Mouse (Mus musculus) heart, adult 2 months (tissue): Measurements from ENCODE around the gene Gimap7. TPM values are rescaled to one million over a fixed set of nuclear protein-coding genes. Genes with fewer than 3 reads are reported as not detected.

Source experiments
- DNase-seq, 2 experiments: peaks; one replicate each; pipeline ENCODE4 v3.0.0; 2021
- H3K27ac ChIP-seq: fragments of 200-600 bp; 2 replicates; pipeline ENCODE4 v1.8.1; 2022
- H3K27me3 ChIP-seq: fragments of 200-500 bp; 2 replicates; pipeline ENCODE4 v1.6.1; 2012; ENCODE audit warnings: mild to moderate bottlenecking, low read length, inconsistent platforms, mixed read lengths; ENCODE audit not compliant: control insufficient read depth, insufficient read depth
- H3K36me3 ChIP-seq: fragments of 200-500 bp; 2 replicates; pipeline ENCODE4 v1.6.1; 2012; ENCODE audit warnings: low read length, inconsistent platforms; ENCODE audit not compliant: control insufficient read depth, insufficient read depth
- H3K4me1 ChIP-seq: fragments of 200-500 bp; 2 replicates; pipeline ENCODE4 v1.6.1; 2011; ENCODE audit warnings: low read length; ENCODE audit not compliant: control insufficient read depth, insufficient read depth
- H3K4me3 ChIP-seq: fragments of 200-600 bp; 2 replicates; pipeline ENCODE4 v1.8.1; 2022
- H3K79me2 ChIP-seq: fragments of 200-500 bp; replicated peaks from 2 replicates; pipeline ENCODE4 v1.6.1; 2012; ENCODE audit warnings: mild to moderate bottlenecking, inconsistent platforms, low read length, moderate library complexity, mixed read lengths; ENCODE audit not compliant: control insufficient read depth, insufficient read depth
- H3K9ac ChIP-seq: fragments of 200-500 bp; 2 replicates; pipeline ENCODE4 v1.6.1; 2012; ENCODE audit warnings: low read depth, mild to moderate bottlenecking, control low read depth, inconsistent platforms, low read length, mixed read lengths
- CTCF ChIP-seq: fragments of 200-600 bp; IDR thresholded peaks from 2 replicates; pipeline ENCODE4 v1.8.1; 2022; ENCODE audit warnings: antibody characterized with exemption, mild to moderate bottlenecking, moderate library complexity
- EP300 ChIP-seq: fragments of 200-500 bp; IDR thresholded peaks from 2 replicates; pipeline ENCODE4 v1.6.1; 2011; ENCODE audit warnings: low read depth, low read length, control low read depth; ENCODE audit not compliant: insufficient read depth
- POLR2A ChIP-seq: fragments of 200-500 bp; IDR thresholded peaks from 2 replicates; pipeline ENCODE4 v1.6.1; 2011; ENCODE audit warnings: mild to moderate bottlenecking, low read depth, low read length, control low read depth; ENCODE audit not compliant: insufficient read depth
- WGBS: fragments of 180-500 bp; shearing (Covaris S2); methylation state at CpG from one replicate; pipeline ENCODE4 v1.1.7; 2018; 5-methylcytosine and 5-hydroxymethylcytosine counted together
- intact Hi-C: fragments of 180-260 bp; cut with DNase I; formaldehyde crosslinking; loops from one replicate; pipeline ENCODE4 v1.15.1; 2025
- polyA plus RNA-seq: library from polyadenylated mRNA; depleted of rRNA; stranded (reverse); fragments of >200 nt; gene quantifications from 2 replicates; pipeline ENCODE4 v1.2.3, GENCODE M21; 2012
- total RNA-seq, 2 experiments: library from RNA; stranded (reverse); gene quantifications; 2 replicates each; pipeline ENCODE4 v1.2.3; 2021

Gimap7 gene
- total and polyA plus RNA-seq, 3 experiments = 0.29 to 0.77 TPM; not detected in 1

GRCm38 (mm10) chr6:48685694-48686665 lies 32.4 kb upstream of the Gimap7 start:
- TF ChIP-seq POLR2A (peak; percentile 27; the same call in 1 of the 2 replicates), EP300 (no peak), CTCF (no peak)
- Histone ChIP-seq H3K4me1 (peaks cover 11% of the 10 kb centered on the region), H3K36me3 (peaks cover 21% of the 10 kb centered on the region), H3K4me3 (peak overlapping the region; percentile 39), H3K27ac (peak overlapping the region; percentile 93), H3K9ac (peak overlapping the region; percentile 72), H3K27me3 (no peaks in the 10 kb centered on the region), H3K79me2 (no peaks in the 10 kb centered on the region)
- intact Hi-C loops = loop anchor here (2.0 kb wide), 1 partner anchor 15 kb away; no protein-coding TSS in a partner anchor
- 43% methylated on average over 7 of the region's 7 CpGs for WGBS
- no peak for DNase-seq

DNA sequence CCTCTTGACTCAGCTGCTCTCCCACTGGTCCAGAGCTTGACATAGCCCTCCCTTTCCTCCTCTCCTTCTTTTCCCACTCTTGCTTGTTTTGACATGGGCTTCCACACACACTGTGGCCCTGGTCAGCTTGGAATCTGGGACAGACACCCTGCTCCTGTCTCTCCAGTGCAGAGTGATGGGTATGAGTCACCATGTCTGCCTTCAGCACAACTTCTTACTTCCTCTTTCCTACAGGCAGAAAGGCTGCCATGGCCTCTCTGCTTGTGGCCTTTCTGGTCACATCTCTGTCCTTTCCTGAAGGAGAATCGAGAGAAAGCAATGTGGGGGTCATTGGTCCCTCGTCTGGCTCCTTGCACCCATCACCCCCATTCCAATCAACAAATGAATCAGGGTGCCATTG lies 31.3 kb upstream of the Gimap7 start:
- no peak overlapping the region for H3K9ac ChIP-seq
- H3K4me1 ChIP-seq = peaks cover 9% of the 10 kb centered on the region
- no peak for DNase-seq
- no peaks in the 10 kb centered on the region for H3K27me3 ChIP-seq
- WGBS = 45% methylated on average over 2 of the region's 2 CpGs
- no peak overlapping the region; the same call in 1 of the 2 replicates for H3K4me3 ChIP-seq
- peak overlapping the region; percentile 93 for H3K27ac ChIP-seq
- intact Hi-C loops = no loop called here
- H3K36me3 ChIP-seq = peaks cover 22% of the 10 kb centered on the region
- TF ChIP-seq CTCF (no peak), EP300 (no peak), POLR2A (no peak)
- H3K79me2 ChIP-seq = no peaks in the 10 kb centered on the region

DNA sequence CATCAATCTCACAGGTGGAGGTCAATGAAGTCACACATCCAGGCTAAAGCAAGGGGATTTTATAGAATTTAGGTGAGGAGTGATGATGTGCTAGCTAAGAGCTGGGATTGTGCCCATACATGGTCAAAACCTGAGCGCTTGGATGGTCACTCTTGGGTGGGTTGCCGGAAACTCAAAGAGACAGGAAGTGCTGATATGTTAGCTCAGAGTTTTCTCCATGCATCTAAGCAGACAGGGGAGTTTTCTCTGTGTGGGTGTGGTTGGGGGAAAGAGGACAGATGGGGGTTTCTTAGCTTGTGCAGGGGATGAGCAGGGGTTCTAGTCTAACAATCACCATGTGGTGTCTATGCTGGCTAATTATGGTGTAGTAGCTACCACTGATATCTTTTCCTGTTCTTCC lies 29.1 kb upstream of the Gimap7 start:
- WGBS = 37% methylated on average over 2 of the region's 2 CpGs
- peak overlapping the region; percentile 28; the same call in 1 of the 2 replicates for H3K27ac ChIP-seq
- DNase-seq = no peak
- H3K36me3 ChIP-seq = peaks cover 22% of the 10 kb centered on the region
- no peak overlapping the region for H3K4me3 ChIP-seq
- H3K9ac ChIP-seq = no peak overlapping the region
- intact Hi-C loops = no loop called here
- peaks cover 8% of the 10 kb centered on the region for H3K4me1 ChIP-seq
- H3K27me3 ChIP-seq = no peaks in the 10 kb centered on the region
- no peak for TF ChIP-seq EP300
- TF ChIP-seq POLR2A = no peak
- TF ChIP-seq CTCF = no peak
- H3K79me2 ChIP-seq = no peaks in the 10 kb centered on the region

DNA sequence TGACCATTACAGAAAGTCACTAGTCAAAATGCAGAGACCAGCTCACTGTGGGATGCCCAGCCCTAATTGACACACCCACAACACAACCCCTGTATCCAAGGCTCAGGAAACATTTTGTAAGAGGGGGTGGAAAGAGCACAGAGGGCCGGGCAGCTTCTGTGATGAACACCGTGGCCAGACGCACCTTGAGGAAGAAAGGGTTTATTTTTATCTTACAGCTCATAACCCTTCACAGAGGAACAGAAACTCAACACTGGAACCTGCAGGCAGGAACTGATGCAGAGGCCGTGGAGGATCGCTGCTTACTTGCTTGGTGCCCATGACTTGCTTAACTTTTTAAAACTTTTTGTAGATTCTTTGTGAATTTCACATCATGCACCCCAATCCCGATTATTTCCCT lies 25.5 kb upstream of the Gimap7 start:
- H3K9ac ChIP-seq = no peak overlapping the region
- DNase-seq = no peak
- 59% methylated on average over 6 of the region's 6 CpGs for WGBS
- no peaks in the 10 kb centered on the region for H3K27me3 ChIP-seq
- peaks cover 7% of the 10 kb centered on the region for H3K4me1 ChIP-seq
- H3K4me3 ChIP-seq = no peak overlapping the region
- H3K36me3 ChIP-seq = peaks cover 26% of the 10 kb centered on the region
- no peak overlapping the region for H3K27ac ChIP-seq
- intact Hi-C loops = no loop called here
- H3K79me2 ChIP-seq = no peaks in the 10 kb centered on the region
- TF ChIP-seq EP300 (no peak), CTCF (no peak), POLR2A (no peak)

- no peaks in the 10 kb centered on the region for H3K79me2 ChIP-seq
- H3K4me3 ChIP-seq = no peak overlapping the region
- H3K36me3 ChIP-seq = peaks cover 32% of the 10 kb centered on the region
- DNase-seq = no peak
- 75% methylated on average over 4 of the region's 4 CpGs for WGBS
- TF ChIP-seq EP300 (no peak), POLR2A (no peak), CTCF (no peak)
- peak overlapping the region; percentile 90 for H3K27ac ChIP-seq
- no peaks in the 10 kb centered on the region for H3K27me3 ChIP-seq
- no peak overlapping the region for H3K9ac ChIP-seq
- peaks cover 24% of the 10 kb centered on the region for H3K4me1 ChIP-seq
- intact Hi-C loops = no loop called here
These were observed 21.4 kb upstream of the Gimap7 start for GRCm38 (mm10) chr6:48696830-48697554.
